Mouse (Mus musculus) adrenal gland, postnatal 36 days (tissue): Measurements from ENCODE around the gene Kcnip3. TPM values are rescaled to one million over a fixed set of nuclear protein-coding genes. Genes with fewer than 3 reads are reported as not detected.

Experiments
- total RNA-seq, 2 experiments: library from RNA; stranded (reverse); gene quantifications; 2 replicates each; pipeline ENCODE4 v1.2.3; 2021

Kcnip3 gene
- total RNA-seq, 2 experiments from 2014 or later = 4.0 to 5.3 TPM

Other genes with a start within 250 kb of the Kcnip3 start
- under 1 TPM; 0.63 to 0.73 TPM for gene Dusp2, start 185.9 kb downstream of the Kcnip3 start, total RNA-seq
- not detected for gene Astl, start 183.5 kb downstream of the Kcnip3 start, total RNA-seq
- 1 to 10 TPM; 1.9 to 2.0 TPM for gene Adra2b, start 158.9 kb downstream of the Kcnip3 start, total RNA-seq
- under 1 TPM; 0.26 to 0.56 TPM for gene Gpat2, start 96.9 kb downstream of the Kcnip3 start, total RNA-seq
- gene Fahd2a, start 77.5 kb downstream of the Kcnip3 start, total RNA-seq = 10 to 100 TPM; 41.1 to 50.6 TPM
- under 1 TPM; 0.20 to 0.46 TPM for gene Prom2, start 19.4 kb upstream of the Kcnip3 start, total RNA-seq
- gene Zfp661, start 65.0 kb upstream of the Kcnip3 start, total RNA-seq = 1 to 10 TPM; 3.0 to 3.2 TPM
- gene Mrps5, start 65.1 kb upstream of the Kcnip3 start, total RNA-seq = 100 to 1,000 TPM; 113 to 115 TPM
- 1 to 10 TPM; 6.3 to 7.9 TPM for gene Mal, start 134.6 kb upstream of the Kcnip3 start, total RNA-seq
- gene Mall, start 207.8 kb upstream of the Kcnip3 start, total RNA-seq = 1 to 10 TPM in 1 of 2 experiments, under 1 TPM in 1; 0.86 to 2.2 TPM